Mouse (Mus musculus): ENCODE measurements around the gene Ebf4. TPM values are rescaled to one million over a fixed set of nuclear protein-coding genes. Genes with fewer than 3 reads are reported as not detected.

Ebf4 gene
- 10 to 100 TPM; 12.2 to 13.0 TPM for total RNA-seq (2021)

GRCm38 (mm10) chr2:130294936-130295277 is at the start of gene Ebf4:
TSS of gene Ebf4 (plus strand) at chr2:130295169.
- peak in 1 of 2 experiments; percentile 78 for DNase-seq (ENCODE audit: extremely low spot score in 1 of 2, low spot score in 2 of 2)
- intact Hi-C loops (cut with DNase I): loop anchor here (5.0 kb wide), 2 partner anchors 67 to 117 kb away; no protein-coding TSS in a partner anchor

- DNase-seq (ENCODE audit: extremely low spot score in 1 of 2, low spot score in 2 of 2): peak in 1 of 2 experiments; percentile 26
- intact Hi-C loops (cut with DNase I): loop anchor here (2.0 to 5.0 kb wide), 2 partner anchors 70 to 180 kb away; no protein-coding TSS in a partner anchor
Measured at GRCm38 (mm10) chr2:130246912-130247311, 48.1 kb upstream of the Ebf4 start.

GRCm38 (mm10) chr2:130248226-130248625 is 46.7 kb upstream of the Ebf4 start:
- intact Hi-C loops (cut with DNase I): loop anchor here (5.0 kb wide), 1 partner anchor 181 kb away; no protein-coding TSS in a partner anchor
- DNase-seq (ENCODE audit: extremely low spot score in 1 of 2, low spot score in 2 of 2): no peak

- intact Hi-C loops (cut with DNase I): no loop called here
- DNase-seq (ENCODE audit: extremely low spot score in 1 of 2, low spot score in 2 of 2): no peak
Measured at GRCm38 (mm10) chr2:130256762-130257161, 38.2 kb upstream of the Ebf4 start.

GRCm38 (mm10) chr2:130260822-130261221 is 34.1 kb upstream of the Ebf4 start:
- DNase-seq (ENCODE audit: extremely low spot score in 1 of 2, low spot score in 2 of 2): no peak
- intact Hi-C loops (cut with DNase I): no loop called here

- no peak for DNase-seq (ENCODE audit: extremely low spot score in 1 of 2, low spot score in 2 of 2)
- intact Hi-C loops (cut with DNase I): no loop called here
Measured at GRCm38 (mm10) chr2:130261914-130262313, 33.1 kb upstream of the Ebf4 start.

- DNase-seq (ENCODE audit: extremely low spot score in 1 of 2, low spot score in 2 of 2): no peak
- intact Hi-C loops (cut with DNase I): no loop called here
Measured at GRCm38 (mm10) chr2:130262398-130262797, 32.6 kb upstream of the Ebf4 start.

GRCm38 (mm10) chr2:130265520-130265919 is 29.4 kb upstream of the Ebf4 start:
- intact Hi-C loops (cut with DNase I): loop anchor here (5.0 kb wide), 1 partner anchor 88 kb away; the partner anchor contains the start of gene Snrpb
- DNase-seq (ENCODE audit: extremely low spot score in 1 of 2, low spot score in 2 of 2): no peak

GRCm38 (mm10) chr2:130268074-130268473 is 26.9 kb upstream of the Ebf4 start:
- intact Hi-C loops (cut with DNase I): loop anchor here (5.0 kb wide), 1 partner anchor 91 kb away; the partner anchor contains the start of gene Snrpb
- no peak for DNase-seq (ENCODE audit: extremely low spot score in 1 of 2, low spot score in 2 of 2)

- intact Hi-C loops (cut with DNase I): no loop called here
- no peak for DNase-seq (ENCODE audit: extremely low spot score in 1 of 2, low spot score in 2 of 2)
Measured at GRCm38 (mm10) chr2:130273732-130274131, 21.2 kb upstream of the Ebf4 start.

- peak; percentile 98 to 99 for DNase-seq (ENCODE audit: extremely low spot score in 1 of 2, low spot score in 2 of 2)
- intact Hi-C loops (cut with DNase I): no loop called here
Measured at GRCm38 (mm10) chr2:130274149-130274861, 20.7 kb upstream of the Ebf4 start, which contains the start of gene Nop56. TSS of gene Nop56 (plus strand) at chr2:130274430.

- intact Hi-C loops (cut with DNase I): no loop called here
- DNase-seq (ENCODE audit: extremely low spot score in 1 of 2, low spot score in 2 of 2): no peak
Measured at GRCm38 (mm10) chr2:130274862-130275261, 20.1 kb upstream of the Ebf4 start.

GRCm38 (mm10) chr2:130275649-130276048 is 19.3 kb upstream of the Ebf4 start:
- peak in 1 of 2 experiments; percentile 68 for DNase-seq (ENCODE audit: extremely low spot score in 1 of 2, low spot score in 2 of 2)
- intact Hi-C loops (cut with DNase I): no loop called here

- no peak for DNase-seq (ENCODE audit: extremely low spot score in 1 of 2, low spot score in 2 of 2)
- intact Hi-C loops (cut with DNase I): no loop called here
Measured at GRCm38 (mm10) chr2:130279600-130280091, 15.3 kb upstream of the Ebf4 start.

- no peak for DNase-seq (ENCODE audit: extremely low spot score in 1 of 2, low spot score in 2 of 2)
- intact Hi-C loops (cut with DNase I): no loop called here
Measured at GRCm38 (mm10) chr2:130280224-130280623, 14.7 kb upstream of the Ebf4 start.

- intact Hi-C loops (cut with DNase I): no loop called here
- no peak for DNase-seq (ENCODE audit: extremely low spot score in 1 of 2, low spot score in 2 of 2)
Measured at GRCm38 (mm10) chr2:130280818-130281217, 14.2 kb upstream of the Ebf4 start.

- intact Hi-C loops (cut with DNase I): no loop called here
- DNase-seq (ENCODE audit: extremely low spot score in 1 of 2, low spot score in 2 of 2): peak; percentile 87 to 93
Measured at GRCm38 (mm10) chr2:130283854-130284654, 10.9 kb upstream of the Ebf4 start, which contains the start of gene Idh3b. TSS of gene Idh3b (minus strand) at chr2:130284547.

GRCm38 (mm10) chr2:130289086-130289485 is 5.9 kb upstream of the Ebf4 start:
- no peak for DNase-seq (ENCODE audit: extremely low spot score in 1 of 2, low spot score in 2 of 2)
- intact Hi-C loops (cut with DNase I): no loop called here

- peak; percentile 76 to 78 for DNase-seq (ENCODE audit: extremely low spot score in 1 of 2, low spot score in 2 of 2)
- intact Hi-C loops (cut with DNase I): loop anchor here (5.0 kb wide), 1 partner anchor 121 kb away; no protein-coding TSS in a partner anchor
Measured at GRCm38 (mm10) chr2:130291434-130291833, 3.5 kb upstream of the Ebf4 start.
